Comparison of ENCODE assay signal across 11 mouse cellular contexts in the genomic region with DNA sequence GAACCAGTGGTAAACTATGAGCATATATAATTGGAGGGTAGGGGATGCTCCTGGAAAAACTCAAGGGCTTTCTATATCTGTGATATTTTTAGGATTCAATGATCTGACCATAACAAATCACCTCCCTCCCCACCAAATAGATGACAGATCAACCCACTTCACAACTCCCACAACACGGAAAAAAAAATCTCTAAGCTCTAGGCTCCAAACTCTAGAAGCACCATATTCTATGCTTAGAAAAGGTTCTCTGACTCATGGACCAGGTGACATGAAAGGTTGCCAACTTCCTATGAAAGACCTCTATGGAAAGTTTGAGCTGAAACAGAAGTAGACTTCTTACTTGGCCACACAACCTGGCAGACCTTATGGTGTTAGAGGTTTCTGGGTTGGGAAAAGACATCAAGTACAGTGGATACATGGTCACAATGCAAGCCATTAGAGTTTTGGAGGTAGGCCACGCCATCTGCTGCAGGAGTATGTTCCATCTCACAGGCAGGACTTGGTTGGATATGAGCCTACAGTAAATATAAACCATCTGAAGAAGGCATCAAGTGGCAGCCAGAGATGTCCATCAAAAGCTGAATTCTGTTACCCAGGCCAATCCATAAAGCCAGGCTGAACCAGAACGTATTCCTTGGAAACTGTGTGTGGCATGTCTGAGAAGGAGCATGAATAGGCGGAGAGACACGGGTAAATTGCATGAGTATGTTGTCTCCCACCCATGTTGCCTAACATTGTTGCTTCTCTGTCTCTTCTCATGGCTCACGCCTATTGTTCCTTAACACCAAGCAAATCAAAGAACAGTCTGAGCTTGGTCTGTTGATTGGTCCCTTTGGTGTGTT.
DNase-seq lines count a peak whose midpoint lies in the region.
"Had no signal": no experiment of that assay in that cellular context is flagged by ENCODE, and none has a peak within 500 bp of the region (broad histone marks: within the 10 kb centered on the region; RNA-seq: fewer than 3 reads in every experiment).

No protein-coding gene starts in this region.

- DNase-seq in layer of hippocampus, adult 18-20 months (ENCODE audit: low spot score in 2 of 2): peak; percentile 9 to 30
- DNase-seq in layer of hippocampus, adult 9-10 months (ENCODE audit: low spot score): no peak
- peak; percentile 70 for DNase-seq in cerebellum, adult 8-10 months
- DNase-seq in layer of hippocampus, postnatal 10 days (ENCODE audit: low spot score in 2 of 2): peak; percentile 20 to 30
- peak; percentile 15 for DNase-seq in right cerebral cortex, postnatal 4 days
- DNase-seq in spleen, postnatal 10 days (ENCODE audit: low spot score in 2 of 2): no peak
- no peak for DNase-seq in thymus, postnatal 4 days
- DNase-seq: heart, postnatal 14 days; kidney, postnatal 14 days; liver, postnatal 0 days; thymus, postnatal 36 days had no signal

Comparison
In these comparisons a context has a peak if more than half of its experiments do, and no peak if none do; other contexts are left out.
1. DNase-seq: peak in layer of hippocampus, adult 18-20 months (2 of 2), cerebellum, adult 8-10 months (single experiment), layer of hippocampus, postnatal 10 days (2 of 2) and right cerebral cortex, postnatal 4 days (single experiment); none in layer of hippocampus, adult 9-10 months (single experiment), spleen, postnatal 10 days (0 of 2) and thymus, postnatal 4 days (single experiment).